Mouse (Mus musculus): ENCODE measurements at regions not wholly inside any gene's neighbourhood (a gene's known extent, or its start where the extent isn't known, plus 50 kb on each side); places are given as distances from the start of the nearest gene placed in this dataset.

GRCm38 (mm10) chr11:44027046-44027445 is 126.0 kb upstream of the Adra1b start:
- DNase-seq (ENCODE audit: low spot score in 2 of 2) = no peak

GRCm38 (mm10) chr11:44046083-44046482 is 145.1 kb upstream of the Adra1b start:
- DNase-seq (ENCODE audit: low spot score in 2 of 2) = no peak

GRCm38 (mm10) chr11:44049253-44049976 is 148.4 kb upstream of the Adra1b start:
- DNase-seq (ENCODE audit: low spot score in 2 of 2) = no peak

GRCm38 (mm10) chr11:44052481-44052880 is 151.5 kb upstream of the Adra1b start:
- DNase-seq (ENCODE audit: low spot score in 2 of 2) = peak; percentile 27 to 64

GRCm38 (mm10) chr11:44062446-44062845 is 161.4 kb upstream of the Adra1b start:
- DNase-seq (ENCODE audit: low spot score in 2 of 2) = no peak

- DNase-seq (ENCODE audit: low spot score in 2 of 2) = no peak
Observed at GRCm38 (mm10) chr11:44066176-44066575, 165.2 kb upstream of the Adra1b start.

GRCm38 (mm10) chr11:44083716-44084115 is 182.7 kb upstream of the Adra1b start:
- DNase-seq (ENCODE audit: low spot score in 2 of 2) = peak; percentile 12 to 44

GRCm38 (mm10) chr11:44086951-44087350 is 185.9 kb upstream of the Adra1b start:
- no peak for DNase-seq (ENCODE audit: low spot score in 2 of 2)

- DNase-seq (ENCODE audit: low spot score in 2 of 2) = no peak
Observed at GRCm38 (mm10) chr11:44089514-44089913, 188.5 kb upstream of the Adra1b start.

GRCm38 (mm10) chr11:44095280-44095679 is 194.3 kb upstream of the Adra1b start:
- no peak for DNase-seq (ENCODE audit: low spot score in 2 of 2)

GRCm38 (mm10) chr11:44103188-44103840 is 202.3 kb upstream of the Adra1b start:
- no peak for DNase-seq (ENCODE audit: low spot score in 2 of 2)

GRCm38 (mm10) chr11:44103841-44104191 is 202.8 kb upstream of the Adra1b start:
- DNase-seq (ENCODE audit: low spot score in 2 of 2) = no peak

GRCm38 (mm10) chr11:44106231-44106630 is 205.2 kb upstream of the Adra1b start:
- DNase-seq (ENCODE audit: low spot score in 2 of 2) = no peak

- no peak for DNase-seq (ENCODE audit: low spot score in 2 of 2)
Observed at GRCm38 (mm10) chr11:44111525-44111924, 210.5 kb upstream of the Adra1b start.

- peak; percentile 11 to 23 for DNase-seq (ENCODE audit: low spot score in 2 of 2)
Observed at GRCm38 (mm10) chr11:44127088-44127487, 226.1 kb upstream of the Adra1b start.

GRCm38 (mm10) chr11:44128481-44128880 is 227.5 kb upstream of the Adra1b start:
- no peak for DNase-seq (ENCODE audit: low spot score in 2 of 2)

GRCm38 (mm10) chr11:44133244-44133643 is 232.2 kb upstream of the Adra1b start:
- no peak for DNase-seq (ENCODE audit: low spot score in 2 of 2)

- DNase-seq (ENCODE audit: low spot score in 2 of 2) = no peak
Observed at GRCm38 (mm10) chr11:44136024-44136423, 235.0 kb upstream of the Adra1b start.

- DNase-seq (ENCODE audit: low spot score in 2 of 2) = peak; percentile 14 to 43
Observed at GRCm38 (mm10) chr11:44142996-44143395, 242.0 kb upstream of the Adra1b start.

- no peak for DNase-seq (ENCODE audit: low spot score in 2 of 2)
Observed at GRCm38 (mm10) chr11:44144477-44144876, 243.5 kb upstream of the Adra1b start.

GRCm38 (mm10) chr11:44146419-44146818 is 245.4 kb upstream of the Adra1b start:
- peak in 1 of 2 experiments; percentile 22 for DNase-seq (ENCODE audit: low spot score in 2 of 2)

GRCm38 (mm10) chr11:44153576-44153975 is 246.3 kb upstream of the Il12b start:
- DNase-seq (ENCODE audit: low spot score in 2 of 2) = no peak

- DNase-seq (ENCODE audit: low spot score in 2 of 2) = no peak
Observed at GRCm38 (mm10) chr11:44155591-44155990, 244.3 kb upstream of the Il12b start.

Measured in frontal cortex, postnatal 36 days (tissue).